Mouse (Mus musculus) MEL (cell line): ENCODE results near the gene Ikzf2. TPM values are rescaled to one million over a fixed set of nuclear protein-coding genes. Genes with fewer than 3 reads are reported as not detected.

Experiments
- DNase-seq: peaks from one replicate; pipeline ENCODE4 v3.0.0; 2011; ENCODE audit warnings: low read depth, low spot score
- H3K27ac ChIP-seq: 2 replicates; pipeline ENCODE4 v1.5.1; 2012; ENCODE audit warnings: low read depth, mild to moderate bottlenecking, control low read depth, low read length, moderate library complexity; ENCODE audit not compliant: control insufficient read depth
- H3K27me3 ChIP-seq, 2 experiments: fragments of 150-350 bp in 1 of 2; sonication (generic) in 1 of 2; 2 replicates each; pipeline ENCODE4 v1.6.1; 2012; ENCODE audit warnings: low read length in 2 of 2, mild to moderate bottlenecking in 2 of 2, improper control_type of control experiment in 1 of 2, moderate library complexity in 1 of 2; ENCODE audit not compliant: insufficient read depth in 2 of 2, control insufficient read depth in 1 of 2
- H3K36me3 ChIP-seq, 2 experiments: 2 replicates each; pipeline ENCODE4 v1.6.1; 2012 to 2014; ENCODE audit warnings: low read length in 2 of 2, improper control_type of control experiment in 1 of 2, inconsistent platforms in 1 of 2, mild to moderate bottlenecking in 1 of 2; ENCODE audit not compliant: insufficient read depth in 2 of 2, control insufficient read depth in 1 of 2
- H3K4me1 ChIP-seq, 2 experiments: fragments of 150-350 bp in 1 of 2; sonication (generic) in 1 of 2; 2 replicates each; pipeline ENCODE4 v1.6.1; 2012; ENCODE audit warnings: low read length in 2 of 2, improper control_type of control experiment in 1 of 2, mild to moderate bottlenecking in 1 of 2; ENCODE audit not compliant: insufficient read depth in 2 of 2, control insufficient read depth in 1 of 2
- H3K4me3 ChIP-seq, 2 experiments: fragments of 150-350 bp in 1 of 2; sonication (generic) in 1 of 2; 2 replicates each; pipeline ENCODE4 v1.5.1; 2012; ENCODE audit warnings: low read depth in 2 of 2, low read length in 2 of 2, mild to moderate bottlenecking in 2 of 2, moderate library complexity in 2 of 2, control low read depth in 1 of 2, improper control_type of control experiment in 1 of 2; ENCODE audit not compliant: control insufficient read depth in 1 of 2, insufficient read depth in 1 of 2
- H3K79me2 ChIP-seq: 2 replicates; pipeline ENCODE4 v1.6.1; 2012; ENCODE audit warnings: mild to moderate bottlenecking, low read length, moderate library complexity; ENCODE audit not compliant: control insufficient read depth, poor library complexity, insufficient read depth
- H3K9ac ChIP-seq: 2 replicates; pipeline ENCODE4 v1.6.1; 2012; ENCODE audit warnings: low read depth, mild to moderate bottlenecking, control low read depth, low read length, moderate library complexity; ENCODE audit not compliant: control insufficient read depth, poor library complexity, severe bottlenecking
- H3K9me3 ChIP-seq: fragments of 150-350 bp; sonication (generic); replicated peaks from 2 replicates; pipeline ENCODE4 v1.6.1; 2012; ENCODE audit warnings: mild to moderate bottlenecking, low read length, improper control_type of control experiment, moderate library complexity; ENCODE audit not compliant: insufficient read depth
- HCFC1 ChIP-seq: IDR thresholded peaks from 2 replicates; pipeline ENCODE4 v1.6.1; 2012; ENCODE audit warnings: low read depth, mild to moderate bottlenecking, inconsistent platforms, low read length, improper control_type of control experiment, moderate library complexity
- MXI1 ChIP-seq: IDR thresholded peaks from 2 replicates; pipeline ENCODE4 v1.6.1; 2011; ENCODE audit warnings: mild to moderate bottlenecking, low read depth, low read length, improper control_type of control experiment
- NELFE ChIP-seq: IDR thresholded peaks from 2 replicates; pipeline ENCODE4 v1.6.1; 2011; ENCODE audit warnings: low read depth, low read length, improper control_type of control experiment
- NRF1 ChIP-seq: IDR thresholded peaks from 2 replicates; pipeline ENCODE4 v1.6.1; 2014; ENCODE audit warnings: low read depth, mild to moderate bottlenecking, inconsistent platforms, low read length, improper control_type of control experiment, moderate library complexity; ENCODE audit not compliant: poor library complexity, insufficient read depth, severe bottlenecking
- POLR2A ChIP-seq, 2 experiments: IDR thresholded peaks; 2 replicates each; pipeline ENCODE4 v1.6.1; 2011 to 2012; ENCODE audit warnings: low read length in 2 of 2, mild to moderate bottlenecking in 2 of 2, control low read depth in 1 of 2, improper control_type of control experiment in 1 of 2, low read depth in 1 of 2, moderate library complexity in 1 of 2; ENCODE audit not compliant: control insufficient read depth in 1 of 2, insufficient read depth in 1 of 2, poor library complexity in 1 of 2
- RCOR1 ChIP-seq: IDR thresholded peaks from 2 replicates; pipeline ENCODE4 v1.6.1; 2012; ENCODE audit warnings: low read depth, mild to moderate bottlenecking, inconsistent platforms, low read length, improper control_type of control experiment
- SIN3A ChIP-seq: IDR thresholded peaks from 2 replicates; pipeline ENCODE4 v1.6.1; 2012; ENCODE audit warnings: low read length, improper control_type of control experiment, inconsistent platforms
- SMC3 ChIP-seq: IDR thresholded peaks from 2 replicates; pipeline ENCODE4 v1.6.1; 2011; ENCODE audit warnings: low read depth, low read length, improper control_type of control experiment
- TCF12 ChIP-seq: IDR thresholded peaks from 2 replicates; pipeline ENCODE4 v1.6.1; 2014; ENCODE audit warnings: low read depth, mild to moderate bottlenecking, inconsistent platforms, low read length, improper control_type of control experiment, moderate library complexity
- ZNF384 ChIP-seq: IDR thresholded peaks from 2 replicates; pipeline ENCODE4 v1.6.1; 2012; ENCODE audit warnings: low read depth, mild to moderate bottlenecking, inconsistent platforms, low read length, improper control_type of control experiment
- polyA plus RNA-seq, 2 experiments: library from polyadenylated mRNA; stranded (reverse) in 1 of 2; unstranded in 1 of 2; fragments of >175 nt in 1 of 2; fragments of >200 nt in 1 of 2; gene quantifications; 2 replicates each; pipeline versions ENCODE4 v1.2.1 to v1.2.4; 2012; ENCODE audit warnings: low replicate concordance in 2 of 2, low read depth in 1 of 2; ENCODE audit not compliant: insufficient read length in 2 of 2, insufficient read depth in 1 of 2, missing spikeins in 1 of 2
- total RNA-seq: library from RNA; depleted of rRNA; stranded (reverse); fragments of 300-350 nt; gene quantifications from 2 replicates; pipeline ENCODE4 v1.2.3, GENCODE M21; 2012

Ikzf2 gene
- total and polyA plus RNA-seq, 3 experiments: 2.9 to 5.6 TPM; not detected in 1

DNA sequence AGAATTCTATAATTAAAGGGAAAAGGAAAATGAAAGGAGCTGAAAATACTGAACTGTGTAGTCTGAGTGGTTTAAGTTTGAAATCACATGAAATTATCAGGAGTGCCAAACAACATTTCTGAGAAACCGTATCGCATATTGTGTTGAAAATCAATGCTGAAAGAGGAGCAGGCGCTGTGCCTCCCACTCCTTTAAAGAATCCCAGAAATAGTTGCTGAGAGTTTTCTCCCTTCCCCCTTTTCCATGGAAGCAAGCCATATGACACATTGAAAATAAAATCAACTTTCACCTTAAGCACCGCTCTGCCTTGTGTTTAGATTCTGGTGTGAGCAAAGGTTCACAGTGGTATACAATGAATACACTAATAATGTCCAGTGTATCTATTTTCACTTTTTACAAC is 1.1 kb upstream of the Ikzf2 start:
- Histone ChIP-seq H3K4me1 (peaks cover 3 to 8% of the 10 kb centered on the region in 2 experiments; a peak in 3 of 4 replicates), H3K4me3 (peak overlapping the region; percentile 93 to 96), H3K27me3 (no peaks in the 10 kb centered on the region)

DNA sequence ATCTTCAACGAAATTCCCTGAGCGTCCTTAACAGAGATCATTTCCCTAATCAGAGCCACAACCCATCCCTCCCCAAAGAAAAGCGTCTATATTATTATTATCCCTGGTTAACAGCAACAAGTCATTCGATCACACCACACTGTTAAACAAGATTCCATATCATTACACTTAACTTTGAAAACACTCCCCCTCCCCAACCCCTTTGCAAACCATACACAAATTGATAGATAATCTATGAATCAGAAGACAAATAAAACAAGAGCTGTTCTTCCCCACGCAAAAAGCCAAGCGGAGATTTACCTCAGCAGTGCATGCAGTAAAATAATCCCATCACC is 337 bp downstream of the Ikzf2 start:
- peak overlapping the region; percentile 29 for H3K27ac ChIP-seq
- no peaks in the 10 kb centered on the region for H3K27me3 ChIP-seq
- DNase-seq: no peak
- H3K36me3 ChIP-seq: peaks cover 0 to 20% of the 10 kb centered on the region in 2 experiments; a peak in 2 of 4 replicates
- H3K9ac ChIP-seq: peak overlapping the region; percentile 10
- peak overlapping the region; percentile 55 to 87 for H3K4me3 ChIP-seq
- H3K79me2 ChIP-seq: peaks cover 4% of the 10 kb centered on the region; the same call in 1 of the 2 replicates
- peaks cover 3% of the 10 kb centered on the region in 2 experiments; a peak in 2 of 4 replicates for H3K4me1 ChIP-seq
- TF ChIP-seq SMC3 (no peak), POLR2A (IDR thresholded peaks at IDR 0.05; ENCODE audit: control insufficient read depth in 1 of 2, insufficient read depth in 1 of 2, low read depth in 1 of 2, low read length in 2 of 2, poor library complexity in 1 of 2) (no peak), NRF1 (no peak), NELFE (no peak)
- no peaks in the 10 kb centered on the region for H3K9me3 ChIP-seq

More for the DNA sequence above, 1.1 kb upstream of the Ikzf2 start:
- TF ChIP-seq TCF12 (no peak), RCOR1 (no peak), MXI1 (0 out of 2 replicates have a peak, but pooled peaks have one; percentile 2)
- Histone ChIP-seq H3K9ac (peak overlapping the region; percentile 87; the same call in 1 of the 2 replicates), H3K36me3 (peaks cover 0 to 20% of the 10 kb centered on the region in 2 experiments; a peak in 2 of 4 replicates), H3K9me3 (no peaks in the 10 kb centered on the region), H3K79me2 (peaks cover under 1% of the 10 kb centered on the region; the same call in 1 of the 2 replicates), H3K27ac (peak overlapping the region; percentile 19; the same call in 1 of the 2 replicates)
- peak; percentile 41 for DNase-seq

DNA sequence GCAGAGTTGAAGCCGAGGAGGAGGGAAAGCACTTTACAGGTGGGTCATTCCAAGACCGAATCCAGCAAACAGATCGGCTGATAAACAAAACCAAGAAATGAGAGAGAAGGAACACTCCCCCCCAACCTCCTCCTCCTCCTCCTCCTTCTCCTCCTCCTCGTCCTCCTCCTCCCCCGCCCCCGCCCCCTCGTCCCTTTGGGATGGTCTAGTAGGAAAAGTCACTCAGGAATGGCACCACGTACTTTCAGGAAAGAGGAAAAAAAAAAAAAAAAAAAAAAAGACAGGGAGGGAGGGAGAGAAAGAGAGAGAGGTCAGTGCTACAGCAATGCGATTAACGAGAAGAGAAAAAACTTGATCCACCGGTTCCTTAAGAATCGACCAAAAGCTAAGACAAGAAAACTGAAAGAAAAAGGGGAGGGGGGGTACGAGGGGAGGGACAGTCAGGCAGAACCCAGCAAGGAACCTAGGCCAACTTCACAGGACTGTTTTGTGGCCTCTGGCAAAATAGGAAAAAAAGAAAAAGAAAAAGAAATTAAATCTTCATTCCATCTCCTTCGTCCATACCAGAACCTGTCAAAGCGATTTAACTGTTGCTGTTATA is 1.1 kb downstream of the Ikzf2 start:
- Histone ChIP-seq H3K4me1 (peaks cover 0 to 2% of the 10 kb centered on the region in 2 experiments; a peak in 2 of 4 replicates), H3K9me3 (no peaks in the 10 kb centered on the region), H3K4me3 (peak overlapping the region; percentile 65 to 87), H3K9ac (peak overlapping the region; percentile 78), H3K36me3 (peaks cover 0 to 13% of the 10 kb centered on the region in 2 experiments; a peak in 2 of 4 replicates), H3K79me2 (peaks cover 4% of the 10 kb centered on the region; the same call in 1 of the 2 replicates), H3K27ac (peak overlapping the region; percentile 63), H3K27me3 (no peaks in the 10 kb centered on the region)
- peak; percentile 36 for DNase-seq
- TF ChIP-seq HCFC1 (no peak), ZNF384 (peak; percentile 49; the same call in 1 of the 2 replicates), SIN3A (peak; percentile 28; the same call in 1 of the 2 replicates), MXI1 (0 out of 2 replicates have a peak, but pooled peaks have one; percentile 3)
